In the genomic region with DNA sequence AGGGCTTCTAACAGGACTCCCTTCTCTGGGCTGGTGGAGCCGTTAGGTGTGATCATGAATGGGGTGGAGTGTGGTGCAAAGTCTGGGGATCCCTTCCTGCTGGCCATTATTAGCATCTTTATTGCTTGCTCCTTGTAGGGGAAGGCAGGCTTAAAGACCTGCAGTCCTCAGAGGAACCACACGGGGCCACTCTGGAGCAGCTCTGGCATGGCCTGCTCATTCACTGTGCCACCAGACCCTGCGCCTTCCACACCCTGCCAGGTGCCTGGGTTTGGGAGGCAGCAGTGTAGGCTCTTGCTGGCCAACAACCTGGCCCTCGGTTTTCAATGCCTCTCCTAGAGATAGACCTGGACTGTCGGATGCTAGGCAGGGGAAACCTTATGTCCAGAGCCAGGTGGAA, we compare ENCODE assay signal across 9 mouse cellular contexts. TPM values are rescaled to one million over a fixed set of nuclear protein-coding genes. Genes with fewer than 3 reads are reported as not detected.
DNase-seq lines count a peak whose midpoint lies in the region; ATAC-seq lines count a peak whose summit lies in the region.
"Had no signal": no experiment of that assay in that cellular context is flagged by ENCODE, and none has a peak within 500 bp of the region (broad histone marks: within the 10 kb centered on the region; RNA-seq: fewer than 3 reads in every experiment).

No protein-coding gene starts in this region.

- H3K9ac ChIP-seq in hindbrain, embryonic 13.5 days = no peak overlapping the region

- 5% methylated on average over 5 of the region's 5 CpGs for WGBS in hindbrain, embryonic 13.5 days

- peak; percentile 76 for ATAC-seq in hindbrain, embryonic 13.5 days (ENCODE audit: low FRiP score)
- ATAC-seq in erythroblast, adult 5-6 weeks (replicated peaks; ENCODE audit: low FRiP score, poor library complexity, severe bottlenecking) = no peak

- DNase-seq in adrenal gland, adult (ENCODE audit: inconsistent age in 2 of 2, low spot score in 1 of 2) = peak; percentile 83 to 95
- peak; percentile 98 for DNase-seq in cerebellum, postnatal 14 days
- peak; percentile 66 to 84 for DNase-seq in frontal cortex, postnatal 14 days (ENCODE audit: low spot score in 2 of 2)
- peak; percentile 93 for DNase-seq in layer of hippocampus, postnatal 10 days (ENCODE audit: low spot score in 2 of 2)
- DNase-seq in lung, postnatal 36 days = peak; percentile 91
- DNase-seq in right cerebral cortex, postnatal 10 days (ENCODE audit: low spot score in 2 of 2) = peak; percentile 88 to 90

- H3K27me3 ChIP-seq in hindbrain, embryonic 13.5 days = 0 out of 2 replicates have a peak, but pooled peaks cover 2% of the 10 kb centered on the region

- no peak overlapping the region for H3K4me3 ChIP-seq in hindbrain, embryonic 13.5 days

- no peak overlapping the region for H3K27ac ChIP-seq in hindbrain, embryonic 13.5 days

- no peaks in the 10 kb centered on the region for H3K9me3 ChIP-seq in hindbrain, embryonic 13.5 days

- peaks cover 10% of the 10 kb centered on the region; the same call in 1 of the 2 replicates for H3K4me1 ChIP-seq in hindbrain, embryonic 13.5 days (replicated peaks)

- H3K4me2 ChIP-seq in hindbrain, embryonic 13.5 days = no peak overlapping the region

- H3K36me3 ChIP-seq in hindbrain, embryonic 13.5 days = no peaks in the 10 kb centered on the region

RNA-seq across cellular contexts. Expression of a gene that starts 7.0 kb away (rescaled TPM):
- 58.7 and 61.9 TPM in 2 replicates for polyA plus RNA-seq in hindbrain, embryonic 13.5 days (2015; fragmentation: Nextera tagmentation; extraction: Ambion mirVana)
- total RNA-seq in layer of hippocampus, postnatal 10 days (2021) = 10 to 100 TPM; 43.5 to 51.0 TPM
- total RNA-seq in erythroblast, adult 5-6 weeks (2015; ENCODE audit: low replicate concordance) = not detected in 2 replicates
- total RNA-seq in erythroblast, adult 5-6 weeks (2017; ENCODE audit: low replicate concordance) = not detected in 2 replicates

RNA-seq across cellular contexts. Expression of a gene that starts 29.6 kb away (rescaled TPM):
- polyA plus RNA-seq in hindbrain, embryonic 13.5 days (2015; fragmentation: Nextera tagmentation; extraction: Ambion mirVana) = 15.4 and 17.5 TPM in 2 replicates
- 100 to 1,000 TPM in 1 of 2 experiments, 10 to 100 TPM in 1; 89.7 to 103 TPM for total RNA-seq in layer of hippocampus, postnatal 10 days (2021)
- total RNA-seq in erythroblast, adult 5-6 weeks (2015; ENCODE audit: low replicate concordance) = not detected in 2 replicates
- total RNA-seq in erythroblast, adult 5-6 weeks (2017; ENCODE audit: low replicate concordance) = 0.84 TPM in 1 of 2 replicates, not detected in the other
- total RNA-seq: neutrophil, adult 5-6 weeks had no signal

RNA-seq across cellular contexts. Expression of a gene that starts 57.7 kb away (rescaled TPM):
- polyA plus RNA-seq in hindbrain, embryonic 13.5 days (2015; fragmentation: Nextera tagmentation; extraction: Ambion mirVana) = 1.5 and 1.6 TPM in 2 replicates
- 1 to 10 TPM; 6.3 to 7.4 TPM for total RNA-seq in layer of hippocampus, postnatal 10 days (2021)
- total RNA-seq in erythroblast, adult 5-6 weeks (2015; ENCODE audit: low replicate concordance) = not detected in 2 replicates
- not detected in 2 replicates for total RNA-seq in erythroblast, adult 5-6 weeks (2017; ENCODE audit: low replicate concordance)
- total RNA-seq: neutrophil, adult 5-6 weeks had no signal

Comparison
In these comparisons a context has a peak if more than half of its experiments do, and no peak if none do; other contexts are left out.
1. RNA of a gene that starts 7.0 kb away (total RNA-seq): 43.5 to 51.0 TPM in layer of hippocampus, postnatal 10 days; not detected in erythroblast, adult 5-6 weeks; every median in the first group is over 10 times any median in the second.
2. RNA of a gene that starts 29.6 kb away (total RNA-seq): 89.7 to 103 TPM in layer of hippocampus, postnatal 10 days; 0.84 TPM in erythroblast, adult 5-6 weeks; every median in the first group is over 10 times any median in the second.
3. RNA of a gene that starts 57.7 kb away (total RNA-seq): 6.3 to 7.4 TPM in layer of hippocampus, postnatal 10 days; not detected in erythroblast, adult 5-6 weeks; every median in the first group is over 4 times any median in the second.
4. Peak in every context shown above with its lines, with median percentiles within 50 percentile points of each other: DNase-seq.